Mouse (Mus musculus) liver, adult 2 months (tissue): ENCODE results near the gene Rexo4. TPM values are rescaled to one million over a fixed set of nuclear protein-coding genes. Genes with fewer than 3 reads are reported as not detected.
A peak's percentile ranks its signal among the peaks of the same experiment; 100 is the strongest.

Experiments used
- DNase-seq: peaks from one replicate; pipeline ENCODE4 v3.0.0-alpha.2; 2011; ENCODE audit warnings: low read depth, low spot score; ENCODE audit errors: extremely low read depth
- H3K27ac ChIP-seq: fragments of 200-500 bp; replicated peaks from 2 replicates; pipeline ENCODE4 v1.5.1; 2012; ENCODE audit warnings: low read depth, mild to moderate bottlenecking, control low read depth, inconsistent platforms, low read length; ENCODE audit not compliant: insufficient read depth
- H3K27me3 ChIP-seq: fragments of 200-500 bp; 2 replicates; pipeline ENCODE4 v1.6.1; 2012; ENCODE audit warnings: mild to moderate bottlenecking, moderate library complexity, low read length, inconsistent platforms; ENCODE audit not compliant: control insufficient read depth, insufficient read depth
- H3K36me3 ChIP-seq: fragments of 200-500 bp; 2 replicates; pipeline ENCODE4 v1.6.1; 2012; ENCODE audit warnings: low read length, inconsistent platforms; ENCODE audit not compliant: control insufficient read depth, insufficient read depth
- H3K4me1 ChIP-seq: fragments of 200-500 bp; 2 replicates; pipeline ENCODE4 v1.6.1; 2011; ENCODE audit warnings: low read length; ENCODE audit not compliant: control insufficient read depth, insufficient read depth
- H3K4me3 ChIP-seq: fragments of 200-500 bp; 2 replicates; pipeline ENCODE4 v1.5.1; 2011; ENCODE audit warnings: low read depth, mild to moderate bottlenecking, control low read depth, low read length, moderate library complexity; ENCODE audit not compliant: insufficient read depth
- H3K79me2 ChIP-seq: fragments of 200-500 bp; 2 replicates; pipeline ENCODE4 v1.6.1; 2012; ENCODE audit warnings: inconsistent platforms, mild to moderate bottlenecking, low read length, moderate library complexity; ENCODE audit not compliant: control insufficient read depth, insufficient read depth
- H3K9ac ChIP-seq: fragments of 200-500 bp; 2 replicates; pipeline ENCODE4 v1.6.1; 2012; ENCODE audit warnings: low read depth, mild to moderate bottlenecking, control low read depth, inconsistent platforms, low read length
- CTCF ChIP-seq: fragments of 200-500 bp; IDR thresholded peaks from 2 replicates; pipeline ENCODE4 v1.5.1; 2011; ENCODE audit warnings: low read depth, low read length, control low read depth
- POLR2A ChIP-seq: fragments of 200-500 bp; IDR thresholded peaks from 2 replicates; pipeline ENCODE4 v1.6.1; 2011; ENCODE audit warnings: low read length, control low read depth; ENCODE audit not compliant: insufficient read depth; ENCODE audit errors: extremely low read depth
- WGBS: fragments of 180-500 bp; shearing (Covaris S2); methylation state at CpG from one replicate; pipeline ENCODE4 v1.1.7; 2018; 5-methylcytosine and 5-hydroxymethylcytosine counted together
- polyA plus RNA-seq: library from polyadenylated mRNA; depleted of rRNA; stranded (reverse); fragments of >200 nt; gene quantifications from 2 replicates; pipeline ENCODE4 v1.2.3, GENCODE M21; 2012
- total RNA-seq: library from RNA; depleted of rRNA; stranded (reverse); fragments of >200 nt; gene quantifications from 2 replicates; pipeline ENCODE4 v1.2.3, GENCODE M21; 2014

Rexo4 gene
- total and polyA plus RNA-seq, 2 experiments, result 11.8 to 15.2 TPM

DNA sequence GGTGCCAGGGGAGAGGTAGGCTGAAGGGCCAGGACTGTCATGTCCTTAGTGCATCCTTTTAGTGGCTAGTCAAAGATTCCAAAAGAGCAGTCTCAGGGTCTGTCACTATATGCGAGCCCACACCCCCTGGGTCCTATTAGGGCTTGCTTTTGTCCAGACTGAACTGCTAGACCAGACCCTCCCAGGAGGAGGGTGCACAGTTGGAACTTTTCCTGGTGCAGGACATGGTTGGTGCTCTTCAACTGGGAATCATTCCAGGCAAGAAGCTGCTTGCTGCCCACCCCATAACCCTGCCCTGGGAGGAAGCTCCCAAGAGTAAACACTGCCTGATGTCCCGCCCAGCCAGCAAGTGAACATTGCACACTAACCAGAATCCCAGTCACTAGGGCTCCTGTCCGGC, 8.9 kb upstream of the Rexo4 start, which contains the start of gene Adamts13:
Adamts13 (plus strand) TSS at position 301 of the 400 bp plus-strand sequence.
- Histone ChIP-seq H3K4me3 (peak within 1 kb of the TSS; percentile 38; the same call in 1 of the 2 replicates), H3K79me2 (no peaks in the 10 kb centered on the region), H3K36me3 (no peaks in the 10 kb centered on the region), H3K4me1 (no peaks in the 10 kb centered on the region), H3K9ac (peak within 1 kb of the TSS; percentile 25; the same call in 1 of the 2 replicates), H3K27me3 (no peaks in the 10 kb centered on the region), H3K27ac (peak within 1 kb of the TSS; percentile 52)
- DNase-seq, result peak; percentile 23
- TF ChIP-seq CTCF (no peak), POLR2A (no peak)
- WGBS, result 52% methylated on average over 3 of the region's 3 CpGs

DNA sequence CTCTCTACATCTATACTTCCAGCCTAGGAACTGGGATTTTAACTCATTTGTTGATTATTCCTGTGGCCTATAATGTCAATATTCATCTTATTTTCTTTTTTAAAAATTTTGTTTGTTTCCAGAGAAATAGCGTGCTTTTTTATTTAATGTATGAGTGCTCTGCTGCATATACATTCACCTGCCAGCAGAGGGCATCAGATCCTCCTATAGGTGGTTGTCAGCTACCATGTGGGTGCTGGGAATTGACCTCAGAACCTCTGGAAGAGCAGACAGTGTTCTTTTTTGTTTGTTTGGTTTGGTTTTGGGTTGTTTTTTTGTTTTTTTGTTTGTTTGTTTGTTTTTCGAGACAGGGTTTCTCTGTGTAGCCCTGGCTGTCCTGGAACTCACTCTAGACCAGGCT, 3.1 kb upstream of the Rexo4 start:
- Histone ChIP-seq H3K36me3 (no peaks in the 10 kb centered on the region), H3K27me3 (no peaks in the 10 kb centered on the region), H3K27ac (no peak overlapping the region), H3K4me1 (peaks cover 4% of the 10 kb centered on the region), H3K4me3 (no peak overlapping the region), H3K9ac (no peak overlapping the region), H3K79me2 (peaks cover 4% of the 10 kb centered on the region; the same call in 1 of the 2 replicates)
- no peak for DNase-seq
- WGBS, result 81% methylated on average over 2 of the region's 2 CpGs
- TF ChIP-seq CTCF, result no peak
- TF ChIP-seq POLR2A, result no peak

DNA sequence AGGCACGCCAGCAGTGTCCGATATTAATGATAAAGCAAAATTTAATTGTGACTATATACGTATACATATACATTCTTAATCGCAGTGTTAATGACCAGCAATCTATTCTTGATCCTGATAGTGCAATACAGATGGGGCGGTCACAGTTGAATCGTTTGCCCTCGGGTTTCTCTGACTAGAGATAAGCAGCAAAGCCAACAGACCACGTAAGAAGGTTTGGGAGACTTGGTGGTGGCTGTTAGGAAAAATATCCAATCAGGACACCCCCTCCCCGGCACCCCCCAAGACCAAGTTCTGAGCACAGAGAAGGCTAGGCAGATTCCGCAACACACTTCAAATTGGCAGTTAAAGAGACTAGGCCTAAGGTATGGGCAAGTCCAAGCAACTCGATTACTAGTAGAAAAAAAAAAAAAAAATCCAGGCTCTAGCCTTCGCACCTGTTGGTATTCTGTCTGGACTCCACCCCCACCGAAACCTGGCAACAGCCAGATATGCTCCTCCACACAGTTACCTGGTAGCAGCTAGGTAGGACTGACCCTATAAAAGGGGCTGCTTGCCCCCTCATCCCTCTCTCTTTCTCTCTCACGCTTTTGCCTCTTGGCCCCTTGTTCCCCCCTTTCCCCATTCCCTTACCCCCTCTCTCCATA, 661 bp upstream of the Rexo4 start:
- 12% methylated on average over 14 of the region's 14 CpGs for WGBS
- peak overlapping the region; percentile 84 for H3K9ac ChIP-seq

DNA sequence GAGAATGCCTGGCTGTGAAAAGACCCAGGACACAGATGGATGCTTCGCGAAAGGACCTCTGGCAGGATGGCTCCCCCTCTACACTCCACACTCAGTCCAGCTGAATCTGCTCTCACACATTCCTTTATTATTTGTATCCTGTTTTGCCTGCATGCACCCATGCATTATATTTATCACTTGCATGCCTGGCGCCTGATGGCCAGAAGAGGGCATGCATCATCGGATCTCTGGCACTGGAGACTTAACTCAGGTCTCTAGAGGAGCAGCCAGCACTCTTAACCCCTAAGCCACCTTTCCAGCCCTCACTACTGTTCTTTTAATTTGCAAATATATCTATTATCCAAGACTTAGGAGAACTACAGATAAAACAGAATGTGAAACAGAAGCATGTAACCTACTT, 3.4 kb downstream of the Rexo4 start:
- no peaks in the 10 kb centered on the region for H3K27me3 ChIP-seq
- H3K9ac ChIP-seq, result no peak overlapping the region
- peaks cover 20% of the 10 kb centered on the region for H3K4me1 ChIP-seq
- peaks cover 4% of the 10 kb centered on the region; the same call in 1 of the 2 replicates for H3K79me2 ChIP-seq
- no peak for TF ChIP-seq POLR2A
- TF ChIP-seq CTCF, result peak; percentile 40; the same call in 1 of the 2 replicates
- no peak overlapping the region for H3K27ac ChIP-seq
- peaks cover 24% of the 10 kb centered on the region for H3K36me3 ChIP-seq
- DNase-seq, result no peak
- 67% methylated on average over 4 of the region's 4 CpGs for WGBS
- H3K4me3 ChIP-seq, result no peak overlapping the region

More for the DNA sequence above, 661 bp upstream of the Rexo4 start:
- no peaks in the 10 kb centered on the region for H3K27me3 ChIP-seq
- peaks cover 4% of the 10 kb centered on the region; the same call in 1 of the 2 replicates for H3K79me2 ChIP-seq
- H3K4me1 ChIP-seq, result peaks cover 6% of the 10 kb centered on the region
- peaks cover 7% of the 10 kb centered on the region; the same call in 1 of the 2 replicates for H3K36me3 ChIP-seq
- no peak for TF ChIP-seq POLR2A
- no peak for TF ChIP-seq CTCF
- H3K27ac ChIP-seq, result peak overlapping the region; percentile 96
- peak overlapping the region; percentile 77 for H3K4me3 ChIP-seq
- DNase-seq, result no peak

DNA sequence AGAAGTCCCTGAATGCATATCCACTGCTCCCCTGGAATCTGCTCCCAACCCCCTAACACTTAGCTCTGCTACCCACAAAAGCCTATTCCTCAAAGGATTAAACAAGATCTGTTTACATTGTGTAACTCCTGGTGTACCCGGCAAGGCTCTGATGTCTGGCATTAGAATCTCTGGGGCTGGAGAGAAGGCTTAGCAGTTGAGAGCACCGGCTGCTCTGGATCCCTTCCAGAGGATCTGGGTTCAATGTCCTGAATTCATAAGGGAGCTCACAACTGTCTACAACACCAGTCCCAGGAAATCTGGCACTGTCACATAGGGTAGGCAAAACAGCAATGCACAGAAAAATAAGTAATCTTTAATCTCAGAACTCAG, 6.7 kb downstream of the Rexo4 start:
- 14% methylated on average over 2 of the region's 2 CpGs for WGBS
- H3K27me3 ChIP-seq, result no peaks in the 10 kb centered on the region
- H3K9ac ChIP-seq, result no peak overlapping the region
- no peaks in the 10 kb centered on the region for H3K79me2 ChIP-seq
- DNase-seq, result peak; percentile 91
- H3K4me3 ChIP-seq, result no peak overlapping the region
- peak overlapping the region; percentile 94 for H3K27ac ChIP-seq
- TF ChIP-seq CTCF (no peak), POLR2A (no peak)
- peaks cover 40% of the 10 kb centered on the region for H3K36me3 ChIP-seq
- peaks cover 17% of the 10 kb centered on the region for H3K4me1 ChIP-seq

DNA sequence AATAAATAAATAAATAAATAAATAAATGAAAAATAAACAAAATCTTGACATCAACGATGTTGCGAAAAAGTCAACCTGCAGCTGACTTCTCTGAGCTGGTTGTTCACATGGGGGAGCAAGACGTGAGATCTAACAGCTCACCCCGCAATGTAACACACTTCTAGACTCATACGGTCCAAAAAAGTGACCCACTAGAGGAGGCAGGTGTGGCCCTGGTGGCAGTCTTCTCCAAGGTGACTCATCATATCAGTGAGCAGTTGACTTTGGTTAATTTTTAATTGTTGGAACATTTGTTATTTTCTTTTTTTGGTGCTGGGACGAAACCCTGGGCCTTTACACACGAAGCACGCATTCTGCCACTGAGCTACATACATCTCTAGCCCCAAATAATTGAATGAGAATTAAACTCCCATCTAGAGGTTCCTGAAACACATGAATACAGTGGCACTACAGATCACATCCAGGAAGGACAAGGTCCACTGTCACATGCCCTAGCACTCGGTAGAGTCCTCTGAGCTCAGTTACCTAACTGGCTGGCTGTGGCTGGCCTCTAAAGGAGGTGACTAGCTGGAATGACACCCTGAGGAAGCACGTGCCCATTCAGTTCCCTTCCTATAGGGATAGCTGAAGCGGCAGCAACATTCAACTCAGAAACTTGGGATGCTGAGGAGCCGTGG, 7.2 kb downstream of the Rexo4 start:
- no peak overlapping the region for H3K4me3 ChIP-seq
- H3K36me3 ChIP-seq, result peaks cover 40% of the 10 kb centered on the region
- no peaks in the 10 kb centered on the region for H3K27me3 ChIP-seq
- H3K27ac ChIP-seq, result peak overlapping the region; percentile 94
- TF ChIP-seq POLR2A (no peak), CTCF (no peak)
- WGBS, result 23% methylated on average over 12 of the region's 12 CpGs
- DNase-seq, result peak; percentile 95
- H3K4me1 ChIP-seq, result peaks cover 15% of the 10 kb centered on the region
- H3K79me2 ChIP-seq, result no peaks in the 10 kb centered on the region
- H3K9ac ChIP-seq, result no peak overlapping the region
